In the genomic region with DNA sequence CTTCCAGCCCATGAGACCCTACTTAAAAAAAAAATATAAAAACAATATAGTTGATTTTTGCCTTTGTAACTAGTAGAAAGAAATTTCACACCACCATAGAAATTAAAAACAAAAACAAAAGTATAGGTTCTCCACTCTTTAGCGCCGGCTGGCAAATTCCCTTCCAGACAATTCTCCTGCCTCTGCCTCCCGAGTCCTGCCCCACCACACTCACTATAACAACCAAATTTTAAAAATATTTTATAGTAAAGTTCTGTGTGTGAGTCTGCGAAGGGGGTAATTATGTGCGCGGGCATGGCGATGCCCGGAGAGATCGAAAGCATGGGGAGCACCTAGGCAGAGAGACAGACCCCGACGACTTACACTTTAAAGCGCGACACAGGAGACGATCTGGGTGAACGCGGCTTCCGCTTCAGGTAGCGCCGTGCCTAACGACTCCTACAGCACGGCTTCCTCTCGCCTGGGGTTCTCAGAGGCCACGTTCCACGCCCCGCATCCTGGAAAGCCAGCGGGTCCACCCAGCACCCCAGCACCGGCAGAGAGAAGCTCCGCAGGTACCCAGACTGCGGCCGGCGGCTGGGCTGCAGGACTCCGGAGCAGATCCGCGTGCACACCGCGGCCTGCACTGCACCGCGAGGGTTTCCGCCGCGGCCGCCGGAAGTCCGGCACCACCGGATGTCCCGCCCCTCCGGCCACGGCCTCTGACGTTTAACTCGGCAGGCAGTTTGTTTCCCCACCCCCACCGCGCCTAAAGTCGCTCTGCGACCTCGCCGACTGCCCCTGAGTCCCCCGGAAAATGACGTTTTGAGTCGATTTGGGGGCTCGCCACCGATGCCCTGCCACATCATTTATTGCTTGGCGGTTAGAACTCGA, we compare ENCODE assay signal across 1 mouse cellular context.
A peak's percentile ranks its signal among the peaks of the same experiment; 100 is the strongest.
TF ChIP-seq lines count a peak whose summit lies in the region.

A gene (minus strand): TSS at position 682 of the 873 bp plus-strand sequence.

TF ChIP-seq in CH12.LX, 34 proteins besides CTCF, POLR2A, EP300 and RAD21 (continued from another document):
- TF ChIP-seq JUN (IDR thresholded peaks at IDR 0.05; ENCODE audit: insufficient read depth, low read depth, low read length) (no peak; the same call in 1 of the 2 replicates), SMC3 (IDR thresholded peaks at IDR 0.05; ENCODE audit: low read depth, low read length) (no peak), UBTF (IDR thresholded peaks at IDR 0.05; ENCODE audit: low read depth, low read length) (peak; percentile 98), USF2 (conservative IDR thresholded peaks at IDR 0.05; ENCODE audit: low read depth, low read length) (no peak), ZKSCAN1 (IDR thresholded peaks at IDR 0.05; ENCODE audit: borderline replicate concordance, low read depth, low read length) (no peak), JUND (conservative IDR thresholded peaks at IDR 0.05; ENCODE audit: low read depth, low read length) (no peak), CHD2 (IDR thresholded peaks at IDR 0.05; ENCODE audit: low read length) (peak; percentile 95), RCOR1 (conservative IDR thresholded peaks at IDR 0.05; ENCODE audit: low read depth, low read length) (peak; percentile 90), MYC (IDR thresholded peaks at IDR 0.05; ENCODE audit: low read depth, low read length) (no peak; the same call in none of the 2 replicates), TBP (conservative IDR thresholded peaks at IDR 0.05; ENCODE audit: low read depth, low read length) (peak; percentile 77; the same call in 1 of the 2 replicates), ETS1 (conservative IDR thresholded peaks at IDR 0.05; ENCODE audit: low read depth, low read length) (peak; percentile 26; the same call in 1 of the 2 replicates), BHLHE40 (IDR thresholded peaks at IDR 0.05; ENCODE audit: low read depth, low read length) (peak; percentile 50; the same call in 1 of the 2 replicates), GABPA (IDR thresholded peaks at IDR 0.05; ENCODE audit: insufficient replicate concordance, low read depth, low read length) (no peak; the same call in 1 of the 2 replicates), ELF1 (IDR thresholded peaks at IDR 0.05; ENCODE audit: low read depth, low read length) (peak; percentile 79), IRF4 (IDR thresholded peaks at IDR 0.05; ENCODE audit: low read depth, low read length) (peak; percentile 46; the same call in 1 of the 2 replicates), ZMIZ1 (IDR thresholded peaks at IDR 0.05; ENCODE audit: low read depth, low read length) (peak; percentile 97), MXI1 (IDR thresholded peaks at IDR 0.05; ENCODE audit: low read depth, low read length) (peak; percentile 98), PAX5 (IDR thresholded peaks at IDR 0.05; ENCODE audit: low read length) (no peak)
